Mouse (Mus musculus): ENCODE measurements around the gene Cryba4.

DNA sequence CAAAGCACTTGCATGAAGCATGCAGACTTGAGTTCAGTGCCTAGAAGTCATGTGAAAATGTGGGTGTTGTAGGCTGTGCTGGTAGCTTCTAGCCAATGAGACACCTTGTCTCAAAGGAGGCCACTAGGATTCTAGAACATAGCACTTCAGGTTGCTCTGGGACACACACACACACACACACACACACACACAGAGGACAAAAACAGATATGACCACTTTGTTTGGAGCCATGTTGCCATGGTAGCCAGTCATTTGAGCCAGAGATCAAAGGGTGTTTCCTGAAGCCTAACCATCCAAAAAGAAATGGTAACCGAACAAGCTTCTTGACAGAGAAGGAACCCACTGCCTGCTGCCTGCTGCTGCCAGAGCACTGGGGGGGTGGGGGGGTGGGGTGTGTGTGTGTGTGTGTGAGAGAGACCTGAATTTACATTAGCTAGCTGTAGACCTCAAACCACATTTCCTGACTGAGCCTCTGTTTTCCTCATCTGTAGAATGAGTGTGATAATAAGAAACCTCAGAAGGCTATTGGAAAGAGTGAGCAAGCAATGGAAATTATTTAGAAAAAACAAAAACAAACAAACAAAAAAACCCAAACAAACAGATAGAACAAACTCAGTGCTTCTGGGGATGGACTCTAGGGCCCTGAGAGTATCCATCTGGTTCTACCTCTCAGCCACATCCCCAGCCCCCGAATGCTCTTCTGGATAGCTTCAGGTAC is 21.6 kb upstream of the Cryba4 start:
- no peak for TF ChIP-seq POLR2A (IDR thresholded peaks at IDR 0.05; ENCODE audit: low read depth, low read length)
- TF ChIP-seq CTCF (conservative IDR thresholded peaks at IDR 0.05; ENCODE audit: insufficient read depth, insufficient read length, low read depth, low read length), result no peak
